ENCODE assay signal across 8 mouse cellular contexts in the genomic region with DNA sequence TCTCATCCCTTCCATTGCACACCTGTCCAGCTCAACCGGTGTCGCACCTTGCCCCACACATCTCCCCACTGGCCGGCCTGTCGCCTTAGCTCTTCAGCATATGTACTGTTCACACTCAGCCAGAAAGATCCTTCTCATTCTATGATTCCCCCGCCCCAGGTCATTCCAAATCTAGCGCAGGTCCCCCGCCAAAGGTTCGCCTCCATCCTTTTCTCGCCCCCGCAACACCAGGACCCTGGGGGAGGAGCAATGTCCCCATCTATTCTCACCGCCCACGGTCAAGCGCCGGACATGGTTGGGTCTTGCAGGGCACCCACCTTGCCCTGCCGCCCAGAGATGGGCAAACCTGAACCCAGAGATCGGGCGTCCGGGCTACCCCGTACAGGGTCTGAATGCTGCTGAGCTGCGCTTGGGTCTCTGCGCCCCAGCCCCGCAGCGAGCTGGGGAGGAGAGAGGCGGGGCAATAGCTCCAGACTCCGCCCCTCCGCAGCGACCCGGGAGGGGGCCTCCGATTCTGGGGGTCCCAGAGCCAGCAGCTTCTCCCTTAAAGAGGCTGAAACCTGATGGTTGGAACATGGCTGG. TPM values are rescaled to one million over a fixed set of nuclear protein-coding genes. Genes with fewer than 3 reads are reported as not detected.
DNase-seq lines count a peak whose midpoint lies in the region; ATAC-seq and TF ChIP-seq lines count a peak whose summit lies in the region.

A gene (minus strand): TSS at position 448 of the 582 bp plus-strand sequence.

- peak within 1 kb of the TSS; percentile 38 for H3K4me3 ChIP-seq in left cerebral cortex, adult 2 months
- H3K4me3 ChIP-seq in embryonic facial prominence, embryonic 10.5 days = peak within 1 kb of the TSS; percentile 52
- H3K4me3 ChIP-seq in hindbrain, embryonic 12.5 days = peak within 1 kb of the TSS; percentile 29
- H3K4me3 ChIP-seq in liver, embryonic 15.5 days (replicated peaks) = peak within 1 kb of the TSS; percentile 39

- peaks cover 2% of the 10 kb centered on the region; the same call in 1 of the 2 replicates for H3K9me3 ChIP-seq in embryonic facial prominence, embryonic 10.5 days
- no peaks in the 10 kb centered on the region for H3K9me3 ChIP-seq in hindbrain, embryonic 12.5 days (replicated peaks)
- H3K9me3 ChIP-seq in liver, embryonic 15.5 days (replicated peaks) = no peaks in the 10 kb centered on the region

- peak in 1 of 2 experiments; percentile 23 for DNase-seq in left cerebral cortex, adult 2 months (ENCODE audit: extremely low spot score in 1 of 2, low spot score in 2 of 2)
- DNase-seq in left cerebral cortex, adult 9 months (ENCODE audit: low spot score in 2 of 2) = no peak
- DNase-seq in embryonic facial prominence, embryonic 10.5 days (ENCODE audit: low spot score) = peak; percentile 21
- no peak for DNase-seq in urinary bladder, postnatal 4 days (ENCODE audit: low spot score in 2 of 2)
- DNase-seq in frontal cortex, postnatal 36 days (ENCODE audit: low spot score in 2 of 2) = no peak
- DNase-seq in gastrocnemius, postnatal 10 days = no peak

- H3K9ac ChIP-seq in hindbrain, embryonic 12.5 days = peak within 1 kb of the TSS; percentile 50
- H3K9ac ChIP-seq in liver, embryonic 15.5 days = no peak within 1 kb of the TSS

- WGBS in embryonic facial prominence, embryonic 10.5 days = 3% methylated on average over 29 of the region's 29 CpGs
- 2% methylated on average over 29 of the region's 29 CpGs for WGBS in hindbrain, embryonic 12.5 days
- 1% methylated on average over 29 of the region's 29 CpGs for WGBS in liver, embryonic 15.5 days (ENCODE audit: insufficient replicate concordance)

- no peak within 1 kb of the TSS for H3K27ac ChIP-seq in left cerebral cortex, adult 2 months
- H3K27ac ChIP-seq in embryonic facial prominence, embryonic 10.5 days (replicated peaks) = no peak within 1 kb of the TSS
- no peak within 1 kb of the TSS for H3K27ac ChIP-seq in hindbrain, embryonic 12.5 days
- no peak within 1 kb of the TSS for H3K27ac ChIP-seq in liver, embryonic 15.5 days (replicated peaks)

- H3K27me3 ChIP-seq in embryonic facial prominence, embryonic 10.5 days (replicated peaks; ENCODE audit: low read depth, poor library complexity, severe bottlenecking) = peaks cover 61% of the 10 kb centered on the region
- peaks cover 49% of the 10 kb centered on the region for H3K27me3 ChIP-seq in hindbrain, embryonic 12.5 days
- H3K27me3 ChIP-seq in liver, embryonic 15.5 days = peaks cover 41% of the 10 kb centered on the region

- no peaks in the 10 kb centered on the region for H3K36me3 ChIP-seq in embryonic facial prominence, embryonic 10.5 days (replicated peaks)
- H3K36me3 ChIP-seq in hindbrain, embryonic 12.5 days = 0 out of 2 replicates have a peak, but pooled peaks cover under 1% of the 10 kb centered on the region
- no peaks in the 10 kb centered on the region for H3K36me3 ChIP-seq in liver, embryonic 15.5 days (replicated peaks)

- H3K4me2 ChIP-seq in hindbrain, embryonic 12.5 days (replicated peaks) = peak within 1 kb of the TSS; percentile 52
- H3K4me2 ChIP-seq in liver, embryonic 15.5 days = peak within 1 kb of the TSS; percentile 66

- ATAC-seq in hindbrain, embryonic 12.5 days (ENCODE audit: low FRiP score) = peak; percentile 50; the same call in 1 of the 2 replicates
- ATAC-seq in liver, embryonic 15.5 days (ENCODE audit: insufficient read depth) = no peak

- peaks cover 8% of the 10 kb centered on the region for H3K4me1 ChIP-seq in embryonic facial prominence, embryonic 10.5 days
- H3K4me1 ChIP-seq in hindbrain, embryonic 12.5 days = peaks cover 8% of the 10 kb centered on the region; the same call in 1 of the 2 replicates
- peaks cover 26% of the 10 kb centered on the region for H3K4me1 ChIP-seq in liver, embryonic 15.5 days (replicated peaks)

- TF ChIP-seq CTCF in left cerebral cortex, adult 2 months (IDR thresholded peaks at IDR 0.05) = no peak

- intact Hi-C loops in left cerebral cortex, adult 2 months (cut with DNase I) = no loop called here

RNA-seq across cellular contexts. Expression of the gene that starts here (rescaled TPM):
- total RNA-seq in left cerebral cortex, adult 2 months (2021) = 10 to 100 TPM; 20.7 to 29.4 TPM
- 2.6 and 3.6 TPM in 2 replicates for polyA plus RNA-seq in embryonic facial prominence, embryonic 10.5 days (2016; fragmentation: Nextera tagmentation; extraction: Ambion mirVana)
- 3.5 and 4.6 TPM in 2 replicates for polyA plus RNA-seq in hindbrain, embryonic 12.5 days (2016; fragmentation: Nextera tagmentation; extraction: Ambion mirVana)
- 0.96 and 1.0 TPM in 2 replicates for polyA plus RNA-seq in liver, embryonic 15.5 days (2015; fragmentation: Nextera tagmentation; extraction: Ambion mirVana)
- under 1 TPM; 0.45 to 0.47 TPM for total RNA-seq in gastrocnemius, postnatal 10 days (2021)

Comparison
In these comparisons a context has a peak if more than half of its experiments do, and no peak if none do; other contexts are left out.
1. RNA of the gene that starts here (total RNA-seq): 20.7 to 29.4 TPM in left cerebral cortex, adult 2 months; 0.45 to 0.47 TPM in gastrocnemius, postnatal 10 days; every median in the first group is over 10 times any median in the second.
2. Peak in every context shown above with its lines, with median percentiles within 50 percentile points of each other: H3K4me3 ChIP-seq.